Mouse (Mus musculus) cerebellum, adult 9-10 months (tissue): Measurements from ENCODE around the gene Enoph1.

Experiments used
- DNase-seq: peaks from one replicate; pipeline ENCODE4 v3.0.0; 2022

Gene Enoph1

DNA sequence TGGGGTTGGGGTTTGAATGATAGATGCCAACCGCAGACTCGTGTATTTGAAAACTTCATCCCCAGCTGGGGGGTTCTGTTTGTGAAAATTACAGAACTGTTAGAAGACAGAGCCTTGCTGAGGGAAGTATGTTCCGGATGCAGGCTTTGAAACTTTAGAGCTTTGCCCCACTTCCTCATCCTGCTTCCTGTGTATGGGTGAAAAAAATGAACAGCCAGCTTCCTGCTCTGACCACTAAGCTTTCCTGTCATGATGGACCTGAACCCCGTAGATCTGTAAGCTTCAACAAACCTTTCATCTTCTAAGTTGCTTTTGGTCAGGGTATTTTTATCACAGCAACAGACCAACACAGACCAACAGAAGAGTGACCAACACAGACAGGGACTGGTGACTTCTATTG is 42.2 kb downstream of the Enoph1 start:
- DNase-seq: no peak

GRCm38 (mm10) chr5:100083953-100084562 is 44.3 kb downstream of the Enoph1 start:
- no peak for DNase-seq

- no peak for DNase-seq
These were observed 45.3 kb downstream of the Enoph1 start for GRCm38 (mm10) chr5:100085097-100085496.

- no peak for DNase-seq
These were observed 50.9 kb downstream of the Enoph1 start for GRCm38 (mm10) chr5:100090515-100091262.

DNA sequence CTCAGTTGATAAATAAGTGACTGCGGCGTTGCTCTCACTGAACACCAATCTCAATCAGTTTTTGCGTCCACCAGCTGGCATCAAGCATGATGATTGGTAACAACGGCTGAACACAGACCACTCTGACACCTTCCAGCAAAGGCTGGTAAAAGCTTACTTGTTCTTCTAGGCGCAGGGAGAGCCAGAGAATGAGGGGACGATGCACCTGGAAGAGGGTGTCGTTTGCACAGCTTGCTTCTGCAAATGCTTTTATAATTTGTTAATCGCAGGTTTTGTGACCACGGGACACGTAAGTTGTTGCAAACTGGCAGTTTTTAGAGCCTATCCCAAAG is 51.4 kb downstream of the Enoph1 start:
- no peak for DNase-seq

DNA sequence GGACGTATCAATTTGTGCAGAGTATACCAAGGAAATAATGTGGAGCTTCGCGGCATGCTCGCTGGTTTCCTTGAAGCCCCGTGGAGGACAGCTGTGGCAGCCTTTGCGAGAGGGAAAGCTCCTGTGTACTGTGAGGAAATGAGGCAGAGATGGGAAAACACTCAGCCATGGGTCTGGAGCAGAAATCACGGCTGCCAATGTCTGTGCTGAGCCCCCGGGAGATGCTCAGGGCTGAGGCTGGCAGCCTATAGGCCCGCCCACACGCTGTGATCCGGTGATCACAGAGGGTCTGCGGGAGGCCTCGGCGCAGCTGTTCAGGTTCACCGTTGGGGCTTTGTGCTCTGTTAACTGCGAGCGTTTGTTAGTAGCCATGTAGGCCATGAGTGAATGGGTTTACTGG is 51.8 kb downstream of the Enoph1 start:
- no peak for DNase-seq

DNA sequence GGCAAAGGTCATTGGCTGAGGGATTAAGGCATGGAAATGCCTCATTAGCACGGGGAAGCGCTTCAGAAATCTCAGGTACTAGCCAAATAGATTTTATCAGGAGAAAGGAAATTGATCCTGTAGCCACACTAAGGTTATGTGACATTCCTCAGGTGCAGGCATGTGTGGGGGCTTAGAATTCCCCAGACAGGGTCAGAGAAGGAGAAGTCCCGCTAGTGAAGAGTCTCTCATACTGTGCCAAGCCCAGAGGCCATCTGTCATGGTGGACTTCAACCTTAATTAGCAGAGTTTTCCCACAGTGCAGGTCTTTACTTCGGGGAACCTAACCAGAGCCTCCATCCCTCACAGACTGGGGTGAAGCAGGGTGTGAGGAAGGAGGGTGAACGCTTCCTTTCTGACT is 57.2 kb downstream of the Enoph1 start:
- no peak for DNase-seq

DNA sequence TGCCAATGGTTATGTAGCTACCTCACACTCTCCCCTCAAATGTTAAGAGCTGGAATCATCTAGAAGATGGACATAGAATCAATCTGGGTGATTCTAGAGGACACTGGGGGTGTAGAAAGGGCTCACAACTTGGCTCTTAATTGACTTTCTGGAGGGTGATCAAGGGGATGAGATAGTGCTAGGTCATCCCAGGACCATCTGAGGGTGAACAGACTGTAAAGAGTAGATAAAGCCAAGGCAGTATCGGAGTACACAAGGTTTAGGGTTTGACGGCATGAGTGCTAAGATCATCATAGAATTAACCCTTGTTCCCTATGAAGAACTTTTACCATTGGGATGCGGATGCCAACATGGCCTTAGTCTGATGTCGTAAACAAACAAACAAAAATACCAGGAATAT is 58.2 kb downstream of the Enoph1 start:
- no peak for DNase-seq

DNA sequence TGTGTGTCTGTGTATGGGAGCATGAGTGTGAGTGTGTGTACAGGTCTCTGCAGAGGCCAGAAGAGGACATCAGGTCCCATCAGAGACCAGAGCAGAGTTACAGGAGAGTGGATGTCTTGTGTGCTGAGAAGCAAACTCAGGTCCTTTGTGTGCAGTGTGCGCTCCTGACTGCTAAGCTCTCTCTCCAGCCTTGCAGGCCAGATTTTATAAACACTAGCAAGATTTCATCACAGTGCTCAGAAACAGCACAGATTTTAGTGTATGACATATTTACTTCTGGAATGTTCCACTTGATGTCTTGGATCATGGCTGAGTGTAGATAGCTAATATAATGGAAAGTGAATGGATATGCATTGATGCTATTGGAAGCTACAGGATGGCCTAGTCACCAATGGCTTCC is 62.6 kb downstream of the Enoph1 start:
- no peak for DNase-seq

DNA sequence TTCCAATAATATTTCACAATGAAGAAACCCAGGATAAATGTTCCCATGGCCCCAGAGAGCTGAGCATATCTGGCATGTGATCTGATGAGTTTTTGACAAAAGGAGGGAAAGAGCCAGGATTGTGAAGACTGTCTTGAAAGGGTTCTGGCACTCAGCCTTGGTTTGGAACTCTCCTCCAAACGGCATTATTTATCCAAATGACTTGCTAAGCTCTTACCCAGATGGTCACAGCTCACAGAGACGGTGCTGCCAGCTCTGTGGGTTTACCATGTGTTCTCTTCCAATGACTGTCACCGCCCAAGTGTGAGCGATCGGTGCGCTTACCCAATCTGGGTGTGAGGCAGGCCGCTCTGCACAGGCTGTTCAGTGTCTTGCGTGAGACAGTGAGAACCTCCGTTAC is 69.1 kb downstream of the Enoph1 start:
- peak; percentile 93 for DNase-seq

DNA sequence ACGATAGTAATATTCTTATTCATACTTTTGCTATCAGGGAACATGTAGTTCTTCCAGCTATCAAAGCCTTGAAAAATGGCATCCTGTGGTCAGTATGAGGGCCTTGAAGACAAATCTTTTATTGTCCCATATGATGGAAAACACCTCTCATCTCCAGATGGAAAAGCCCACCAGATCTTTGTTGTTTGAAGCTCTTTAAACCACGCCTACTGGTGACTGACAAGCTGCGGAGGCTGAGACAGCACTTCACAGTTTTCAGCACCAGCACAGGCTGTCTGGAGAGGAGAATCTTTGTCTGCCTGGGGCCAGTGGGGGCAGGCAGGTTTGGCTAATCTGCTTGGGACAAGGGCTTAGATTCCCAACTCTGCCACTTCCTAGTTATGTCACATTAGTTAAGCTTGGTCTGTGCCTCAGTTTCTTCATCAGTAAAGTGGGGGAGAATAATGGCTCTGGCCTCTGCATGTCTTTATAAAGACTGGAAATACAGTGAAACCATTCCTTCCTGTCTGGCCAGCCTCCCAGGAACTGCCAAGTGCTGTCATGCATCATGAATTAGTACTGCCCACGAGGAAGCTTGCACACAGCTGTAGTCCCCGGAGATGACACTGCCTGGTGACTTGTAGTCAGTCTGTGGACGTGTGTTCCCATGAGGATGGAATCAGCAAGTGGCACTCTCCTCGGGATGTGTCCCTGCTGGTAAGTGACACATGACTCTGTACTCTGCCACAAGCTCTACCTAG is 69.9 kb downstream of the Enoph1 start:
- peak; percentile 33 for DNase-seq

GRCm38 (mm10) chr5:100110581-100110980 is 70.8 kb downstream of the Enoph1 start:
- DNase-seq: no peak

DNA sequence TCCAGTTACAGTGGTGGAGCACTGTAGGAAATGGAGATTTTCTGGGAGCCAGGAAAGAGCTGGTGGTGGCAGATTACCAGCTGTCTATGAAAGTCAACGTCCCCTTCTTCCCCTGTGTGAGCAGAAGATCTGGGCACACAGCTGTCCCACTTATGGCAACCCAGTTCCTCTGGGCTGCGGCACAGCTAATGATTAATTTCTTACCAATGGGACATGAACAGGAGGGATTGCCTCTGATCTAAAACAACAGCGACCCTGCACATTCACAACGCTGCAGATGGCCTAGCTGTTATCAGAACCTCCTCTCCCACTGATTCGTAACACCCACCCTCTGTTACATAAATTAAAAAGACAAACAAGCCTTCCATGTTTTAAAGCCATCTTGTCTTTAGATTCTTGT is 73.6 kb downstream of the Enoph1 start:
- DNase-seq: no peak
